Mouse (Mus musculus) thymus, adult 2 months (tissue): ENCODE data around the gene Emilin1. TPM values are rescaled to one million over a fixed set of nuclear protein-coding genes. Genes with fewer than 3 reads are reported as not detected.
"Not testable (repeated sequence)": the region's sequence is repeated elsewhere in the genome, so short reads cannot be mapped to it uniquely, and the experiment has no call there.

Experiments
- DNase-seq: peaks from one replicate; pipeline ENCODE4 v3.0.0; 2021
- H3K27ac ChIP-seq: fragments of 200-500 bp; 2 replicates; pipeline ENCODE4 v1.5.1; 2012; ENCODE audit warnings: low read length, control low read depth; ENCODE audit not compliant: control insufficient read depth, insufficient read depth
- H3K27me3 ChIP-seq: fragments of 200-500 bp; 2 replicates; pipeline ENCODE4 v1.6.1; 2012; ENCODE audit warnings: mild to moderate bottlenecking, low read length, moderate library complexity, mixed read lengths; ENCODE audit not compliant: control insufficient read depth, insufficient read depth
- H3K36me3 ChIP-seq: fragments of 200-500 bp; 2 replicates; pipeline ENCODE4 v1.6.1; 2012; ENCODE audit warnings: mild to moderate bottlenecking, low read length, moderate library complexity; ENCODE audit not compliant: control insufficient read depth, insufficient read depth
- H3K4me1 ChIP-seq: fragments of 200-500 bp; replicated peaks from 2 replicates; pipeline ENCODE4 v1.6.1; 2012; ENCODE audit warnings: low read length; ENCODE audit not compliant: control insufficient read depth, insufficient read depth
- H3K4me3 ChIP-seq: fragments of 200-500 bp; 2 replicates; pipeline ENCODE4 v1.5.1; 2012; ENCODE audit warnings: mild to moderate bottlenecking, low read length, control low read depth, moderate library complexity; ENCODE audit not compliant: control insufficient read depth, insufficient read depth
- CTCF ChIP-seq: fragments of 200-500 bp; IDR thresholded peaks from 2 replicates; pipeline ENCODE4 v1.5.1; 2012; ENCODE audit warnings: mild to moderate bottlenecking, control low read depth, low read length, moderate library complexity, borderline replicate concordance; ENCODE audit not compliant: control insufficient read depth, poor library complexity, insufficient read depth; ENCODE audit errors: extremely low read depth
- POLR2A ChIP-seq: fragments of 200-500 bp; IDR thresholded peaks from 2 replicates; pipeline ENCODE4 v1.6.1; 2012; ENCODE audit warnings: mild to moderate bottlenecking, low read length, control low read depth, moderate library complexity; ENCODE audit not compliant: control insufficient read depth, poor library complexity, insufficient read depth; ENCODE audit errors: extremely low read depth
- WGBS: fragments of 180-500 bp; shearing (Covaris S2); methylation state at CpG from one replicate; pipeline ENCODE4 v1.1.7; 2018; 5-methylcytosine and 5-hydroxymethylcytosine counted together
- polyA plus RNA-seq: library from polyadenylated mRNA; depleted of rRNA; stranded (reverse); fragments of >200 nt; gene quantifications from 2 replicates; pipeline ENCODE4 v1.2.3, GENCODE M21; 2012

The Emilin1 gene
- polyA plus RNA-seq, 1 experiment: 44.6 TPM

- under 1% methylated on average over 63 of the region's 63 CpGs for WGBS
- Histone ChIP-seq H3K27me3 (no peaks in the 10 kb centered on the region), H3K27ac (no peak overlapping the region), H3K4me3 (peak overlapping the region; percentile 93), H3K36me3 (peaks cover 8% of the 10 kb centered on the region; the same call in 1 of the 2 replicates), H3K4me1 (peaks cover 11% of the 10 kb centered on the region)
- TF ChIP-seq POLR2A (peak; percentile 73), CTCF (no peak)
- peak; percentile 95 for DNase-seq
Measured at GRCm38 (mm10) chr5:30869405-30870130, 43.6 kb upstream of the Emilin1 start.

GRCm38 (mm10) chr5:30870131-30870406 is 43.1 kb upstream of the Emilin1 start:
- WGBS: 23% methylated on average over 2 of the region's 2 CpGs
- Histone ChIP-seq H3K4me1 (peaks cover 11% of the 10 kb centered on the region), H3K4me3 (peak overlapping the region; percentile 93), H3K27me3 (no peaks in the 10 kb centered on the region), H3K27ac (no peak overlapping the region), H3K36me3 (peaks cover 8% of the 10 kb centered on the region; the same call in 1 of the 2 replicates)
- no peak for DNase-seq
- TF ChIP-seq CTCF: no peak
- no peak for TF ChIP-seq POLR2A

DNA sequence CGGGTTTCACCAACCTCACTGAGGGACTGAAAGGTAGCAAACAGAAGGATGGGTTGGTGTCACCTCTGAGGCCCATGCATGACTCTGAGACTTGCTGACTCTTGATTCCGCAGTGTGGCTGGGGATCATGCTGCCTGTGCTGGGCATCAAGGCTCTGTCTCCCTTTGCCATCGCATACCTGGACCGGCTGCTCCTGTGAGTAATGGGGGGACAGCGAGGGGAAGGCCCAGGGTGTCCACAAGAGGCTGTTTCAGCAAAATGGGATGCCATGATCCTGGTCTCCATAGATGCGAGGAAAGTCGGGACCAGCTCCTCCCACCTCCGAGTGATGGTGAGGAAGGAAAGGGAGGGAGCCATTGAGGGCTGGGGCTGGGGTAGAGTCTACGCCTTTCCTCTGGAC is 40.6 kb upstream of the Emilin1 start:
- WGBS: 99% methylated on average over 9 of the region's 9 CpGs
- peaks cover 16% of the 10 kb centered on the region for H3K36me3 ChIP-seq
- no peak for DNase-seq
- no peak overlapping the region for H3K4me3 ChIP-seq
- H3K27ac ChIP-seq: no peak overlapping the region
- peaks cover 11% of the 10 kb centered on the region for H3K4me1 ChIP-seq
- H3K27me3 ChIP-seq: no peaks in the 10 kb centered on the region
- TF ChIP-seq CTCF: no peak
- TF ChIP-seq POLR2A: no peak

DNA sequence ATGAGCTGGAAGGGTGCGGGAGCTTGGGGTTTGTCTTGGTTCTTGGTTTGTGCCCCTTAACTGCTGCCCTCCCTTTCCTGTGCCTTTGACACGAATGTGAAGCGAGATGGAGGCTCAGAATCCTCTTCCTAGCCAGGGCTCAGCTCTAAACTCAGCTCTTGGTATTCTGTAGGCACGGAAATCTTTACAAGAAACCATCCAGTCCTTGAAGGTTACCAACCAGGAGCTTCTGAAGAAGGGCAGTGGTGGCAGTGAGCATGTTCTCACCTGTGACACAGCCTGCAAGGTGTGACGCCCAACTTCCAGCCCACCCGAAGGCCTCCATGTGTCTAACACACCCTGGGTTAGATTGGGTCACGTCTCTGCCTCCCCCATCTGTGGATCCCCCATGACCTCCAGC is 38.8 kb upstream of the Emilin1 start:
- no peak for TF ChIP-seq POLR2A
- TF ChIP-seq CTCF: no peak
- H3K36me3 ChIP-seq: peaks cover 16% of the 10 kb centered on the region
- no peak overlapping the region for H3K4me3 ChIP-seq
- 93% methylated on average over 7 of the region's 7 CpGs for WGBS
- DNase-seq: no peak
- H3K4me1 ChIP-seq: peaks cover 8% of the 10 kb centered on the region
- no peaks in the 10 kb centered on the region for H3K27me3 ChIP-seq
- H3K27ac ChIP-seq: no peak overlapping the region

- 78% methylated on average over 6 of the region's 6 CpGs for WGBS
- Histone ChIP-seq H3K27me3 (no peaks in the 10 kb centered on the region), H3K27ac (no peak overlapping the region), H3K4me1 (no peaks in the 10 kb centered on the region), H3K4me3 (no peak overlapping the region), H3K36me3 (peaks cover 11% of the 10 kb centered on the region)
- no peak for TF ChIP-seq CTCF
- no peak for TF ChIP-seq POLR2A
- DNase-seq: no peak
Measured at GRCm38 (mm10) chr5:30878616-30879015, 34.6 kb upstream of the Emilin1 start.

- Histone ChIP-seq H3K27ac (no peak overlapping the region), H3K27me3 (no peaks in the 10 kb centered on the region), H3K4me3 (no peak overlapping the region), H3K36me3 (peaks cover 8% of the 10 kb centered on the region), H3K4me1 (no peaks in the 10 kb centered on the region)
- no peak for DNase-seq
- 89% methylated on average over 5 of the region's 5 CpGs for WGBS
- TF ChIP-seq CTCF (no peak), POLR2A (no peak)
Measured at GRCm38 (mm10) chr5:30879347-30879943, 33.8 kb upstream of the Emilin1 start.

DNA sequence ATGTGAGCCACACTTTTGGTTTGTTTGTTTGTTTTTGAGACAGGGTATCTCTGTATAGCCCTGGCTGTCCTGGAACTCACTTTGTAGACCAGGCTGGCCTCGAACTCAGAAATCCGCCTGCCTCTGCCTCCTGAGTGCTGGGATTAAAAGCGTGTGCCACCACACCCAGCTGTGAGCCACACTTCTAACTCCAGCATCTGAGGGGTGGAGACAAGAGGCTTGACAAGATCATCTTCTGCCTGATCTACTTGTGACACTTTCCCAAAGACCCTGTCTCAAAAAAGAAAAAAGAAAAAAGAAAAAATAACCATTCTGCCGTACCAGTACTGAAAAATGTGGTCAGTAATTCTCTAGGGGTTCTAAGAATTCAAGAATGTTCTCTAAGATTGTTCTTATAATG is 31.4 kb upstream of the Emilin1 start:
- H3K36me3 ChIP-seq, H3K4me1 ChIP-seq, H3K27me3 ChIP-seq, DNase-seq, H3K27ac ChIP-seq, H3K4me3 ChIP-seq: not testable (repeated sequence)
- 90% methylated on average over 4 of the region's 4 CpGs for WGBS
